Mouse (Mus musculus): Measurements from ENCODE around the gene 4933402N22Rik.
"Not testable (repeated sequence)": the region's sequence is repeated elsewhere in the genome, so short reads cannot be mapped to it uniquely, and the experiment has no call there.

4933402N22Rik gene

DNA sequence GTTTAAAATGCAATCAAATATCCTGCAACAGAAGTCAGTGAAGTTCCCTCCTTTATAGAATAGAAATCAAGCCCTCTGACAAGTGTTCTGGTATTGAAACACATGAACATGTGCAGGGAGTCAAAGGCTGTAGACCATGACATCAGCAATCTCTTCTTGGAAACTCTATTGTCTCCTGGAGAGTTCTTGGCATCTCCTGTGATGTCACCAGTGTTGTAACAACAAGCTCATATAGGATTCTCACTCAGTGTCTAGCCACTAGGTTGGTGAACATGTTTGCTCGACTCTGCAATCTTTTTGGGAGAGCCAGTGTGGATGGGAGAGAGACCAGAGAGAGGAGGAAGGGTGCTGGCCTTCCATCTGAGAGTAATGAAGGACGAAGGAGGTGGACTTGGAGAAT lies at the start of gene 4933402N22Rik:
4933402N22Rik (plus strand) TSS at position 301 of the 400 bp plus-strand sequence.
- not testable (repeated sequence) for DNase-seq (ENCODE audit: extremely low read depth, insufficient read length, low spot score)

DNA sequence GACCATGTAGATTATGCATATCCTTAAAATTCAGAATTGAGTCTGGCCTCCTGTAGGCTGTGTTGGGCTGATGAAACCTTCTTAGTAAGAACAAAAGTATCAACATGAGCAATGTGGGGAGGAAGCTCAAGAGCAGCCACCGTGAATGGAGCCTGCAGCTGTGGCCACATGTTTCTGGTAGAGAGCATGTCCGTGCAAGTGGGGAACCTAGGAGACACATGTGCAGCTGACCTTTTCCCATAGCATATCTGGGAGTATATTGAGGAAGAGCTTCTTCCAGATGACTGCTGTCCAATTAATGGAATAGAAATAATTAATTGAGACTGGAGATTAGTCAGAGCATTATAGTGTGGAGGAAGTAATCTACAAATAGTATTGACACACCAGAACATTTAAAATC lies 5.9 kb downstream of the 4933402N22Rik start:
- not testable (repeated sequence) for DNase-seq (ENCODE audit: extremely low read depth, insufficient read length, low spot score)

Data from 3134 (cell line).